Mouse (Mus musculus): Measurements from ENCODE around the gene Znhit1.

The Znhit1 gene

GRCm38 (mm10) chr5:136984828-136985227 lies 3.0 kb downstream of the Znhit1 start:
- DNase-seq, result peak; percentile 35

GRCm38 (mm10) chr5:136982338-136982930 lies 5.4 kb downstream of the Znhit1 start:
- no peak for DNase-seq

- no peak for DNase-seq
Observed at GRCm38 (mm10) chr5:136980974-136981373, 6.8 kb downstream of the Znhit1 start.

DNA sequence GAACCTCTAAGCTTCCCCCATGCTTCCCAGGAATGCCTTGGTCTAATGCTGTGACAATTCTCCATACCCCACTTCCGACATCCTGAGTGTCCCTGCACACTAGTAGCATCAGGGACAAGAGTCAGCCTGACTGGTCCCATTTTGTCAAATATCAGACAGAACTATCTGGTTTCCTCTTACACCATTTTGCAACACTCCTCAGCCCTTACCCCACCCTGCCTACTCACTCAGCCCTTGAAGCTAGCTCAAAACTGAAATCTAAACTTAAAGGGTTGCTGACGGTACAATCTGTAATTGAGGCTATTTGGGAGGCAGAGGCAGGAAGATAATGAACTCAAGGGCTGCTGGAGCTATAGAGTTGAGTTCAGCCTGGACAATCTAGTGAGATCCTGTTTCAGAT lies 8.1 kb downstream of the Znhit1 start:
- no peak for DNase-seq

- DNase-seq, result no peak
Observed at GRCm38 (mm10) chr5:136977769-136978168, 10.1 kb downstream of the Znhit1 start.

DNA sequence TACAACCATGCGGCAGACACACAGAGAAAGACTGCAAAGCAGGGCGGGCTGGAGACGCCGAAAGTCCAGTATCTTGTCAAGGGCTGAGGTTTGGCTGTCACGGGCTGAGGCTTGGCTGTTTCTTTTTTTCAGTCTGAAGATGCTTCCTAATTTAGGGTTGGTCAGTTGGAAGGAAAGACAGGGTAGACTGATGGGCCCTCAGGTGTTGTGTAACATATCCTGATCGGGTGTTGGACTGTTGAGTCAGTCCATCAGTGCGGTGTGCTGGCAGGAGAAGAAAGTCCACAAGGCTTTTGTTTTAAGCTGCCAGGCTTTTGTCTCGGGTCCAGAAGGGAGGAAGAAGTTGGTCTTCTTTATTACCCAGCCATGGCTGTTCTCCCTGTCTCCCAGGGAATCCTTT lies 14.2 kb downstream of the Znhit1 start:
- no peak for DNase-seq

DNA sequence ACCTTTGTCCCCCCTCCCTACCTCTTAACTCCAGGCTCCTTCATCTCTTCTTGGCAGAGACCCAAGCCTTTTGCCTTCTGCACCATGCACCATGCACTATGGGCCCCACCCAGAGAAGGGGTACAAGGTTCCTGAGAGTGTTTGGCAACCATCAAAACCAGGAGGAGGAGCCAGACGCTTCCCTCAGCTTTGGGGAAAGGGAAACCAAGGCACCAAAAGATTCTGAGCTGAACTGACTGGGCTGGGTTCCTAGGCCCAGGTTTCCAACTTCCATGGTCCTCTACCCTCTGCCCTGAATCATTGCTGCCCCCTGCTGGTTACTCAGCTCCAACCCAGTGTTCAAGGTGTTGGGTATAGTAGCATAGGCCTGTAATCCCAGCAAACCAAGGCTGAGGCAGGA lies 17.1 kb downstream of the Znhit1 start:
- DNase-seq, result no peak

DNA sequence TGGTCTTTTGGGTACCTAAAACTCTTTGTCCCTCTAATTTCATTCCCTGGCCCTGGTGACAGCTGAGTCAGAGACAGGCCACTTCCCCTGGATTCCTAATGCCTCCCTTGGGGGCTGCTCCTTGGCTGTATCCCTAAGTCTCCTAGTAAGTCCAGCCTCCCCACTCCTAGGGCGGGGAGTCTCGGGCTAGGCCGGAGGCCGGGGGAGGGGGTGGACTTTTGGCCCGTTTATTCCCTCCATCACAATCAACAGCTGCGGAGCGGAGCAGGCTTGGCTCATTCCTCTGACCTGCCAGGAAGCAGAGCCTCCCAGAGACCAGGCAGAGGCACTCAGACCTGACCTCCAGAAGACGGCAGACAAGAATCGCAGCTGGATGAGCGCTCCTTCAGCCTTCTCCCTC lies 20.2 kb downstream of the Znhit1 start:
- no peak for DNase-seq

- no peak for DNase-seq
Observed at GRCm38 (mm10) chr5:136966861-136967455, 20.9 kb downstream of the Znhit1 start.

DNA sequence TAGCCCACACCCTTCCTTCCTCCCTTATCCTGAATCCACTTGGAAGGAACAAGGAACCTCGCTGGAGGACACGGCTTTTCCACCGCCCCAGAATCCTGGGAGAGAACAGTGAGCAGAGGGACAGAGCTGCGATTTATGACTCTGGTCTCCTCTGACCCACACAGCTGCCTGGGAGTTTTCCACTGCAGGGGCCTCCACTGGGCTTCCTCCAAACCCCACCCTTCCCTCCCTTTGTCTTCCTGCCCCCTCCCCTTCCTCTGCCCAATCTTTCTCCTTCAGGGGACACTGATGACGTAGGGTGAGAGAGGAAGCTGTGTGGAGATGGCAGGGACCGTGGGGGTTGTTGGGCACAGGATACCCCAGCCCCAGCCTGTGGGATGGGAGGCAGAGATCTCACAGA lies 21.5 kb downstream of the Znhit1 start, which contains the start of gene Cldn15:
Cldn15 (plus strand) TSS at position 286 of the 400 bp plus-strand sequence.
- no peak for DNase-seq

DNA sequence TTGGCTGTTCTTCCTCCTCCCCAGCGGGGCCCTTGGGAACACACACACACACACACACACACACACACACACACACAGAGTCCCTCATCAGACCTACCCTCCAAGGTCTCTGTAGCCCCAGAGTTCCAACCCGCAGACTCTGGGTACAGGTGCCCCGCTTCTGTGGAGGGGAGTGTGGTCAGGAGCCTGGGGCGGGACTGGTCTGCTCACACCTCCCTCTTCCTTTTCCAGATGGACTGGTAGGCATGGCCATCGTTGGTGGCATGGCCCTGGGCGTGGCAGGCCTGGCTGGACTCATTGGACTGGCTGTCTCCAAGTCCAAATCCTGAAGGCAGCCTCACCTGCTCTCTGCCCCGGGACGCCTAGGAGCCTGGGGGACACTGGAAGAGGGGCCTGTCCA lies 22.1 kb downstream of the Znhit1 start:
- peak; percentile 24 for DNase-seq

DNA sequence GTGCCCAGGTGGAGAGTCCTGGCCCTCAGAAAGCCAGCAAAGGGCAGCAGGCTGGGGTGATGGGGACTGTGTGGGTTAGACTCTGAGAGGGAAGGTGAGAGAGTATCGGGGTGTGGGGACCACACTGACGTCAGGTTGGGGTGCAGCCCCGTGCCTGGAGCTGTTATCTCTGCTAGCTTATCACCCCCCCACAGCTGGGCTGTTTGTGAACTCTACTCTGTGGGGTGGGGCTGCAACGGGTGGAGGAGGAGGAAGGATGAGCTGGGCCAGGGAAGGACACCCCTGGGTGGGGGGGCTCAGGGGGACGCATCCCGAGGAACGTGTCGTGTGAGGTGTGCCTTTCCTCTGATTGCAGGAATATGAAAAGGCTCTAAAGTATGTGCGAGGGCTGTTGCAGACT lies 22.6 kb downstream of the Znhit1 start:
- DNase-seq, result peak; percentile 33

- peak; percentile 56 for DNase-seq
Observed at GRCm38 (mm10) chr5:136962966-136963540, 24.8 kb downstream of the Znhit1 start.

- peak; percentile 81 for DNase-seq
Observed at GRCm38 (mm10) chr5:136962501-136962900, 25.3 kb downstream of the Znhit1 start.

DNA sequence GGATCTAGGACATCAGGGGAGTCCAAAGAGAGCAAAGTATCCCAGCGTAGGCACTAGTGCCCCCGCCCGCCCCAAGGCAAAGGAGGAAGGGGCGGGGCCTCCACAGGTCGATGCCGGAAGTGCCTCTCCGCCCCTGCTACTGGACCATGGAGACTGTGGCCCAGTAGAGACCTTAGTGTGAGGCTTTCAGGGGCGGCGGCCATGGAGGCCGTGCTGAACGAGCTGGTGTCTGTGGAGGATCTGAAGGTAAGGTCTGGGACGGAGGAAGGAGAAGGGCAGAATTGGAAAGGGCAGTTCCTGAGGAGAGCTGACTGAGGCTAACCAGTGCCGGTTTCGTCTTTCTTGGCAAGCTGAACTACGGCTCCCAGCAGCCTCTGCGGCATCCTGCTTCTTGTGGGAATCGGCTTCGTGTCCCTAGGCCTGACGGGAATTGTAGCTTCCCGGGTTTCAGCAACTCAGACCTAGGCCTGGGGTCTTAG lies 25.8 kb downstream of the Znhit1 start:
- DNase-seq, result peak; percentile 91

GRCm38 (mm10) chr5:136961334-136961982 lies 26.4 kb downstream of the Znhit1 start:
- DNase-seq, result peak; percentile 61

DNA sequence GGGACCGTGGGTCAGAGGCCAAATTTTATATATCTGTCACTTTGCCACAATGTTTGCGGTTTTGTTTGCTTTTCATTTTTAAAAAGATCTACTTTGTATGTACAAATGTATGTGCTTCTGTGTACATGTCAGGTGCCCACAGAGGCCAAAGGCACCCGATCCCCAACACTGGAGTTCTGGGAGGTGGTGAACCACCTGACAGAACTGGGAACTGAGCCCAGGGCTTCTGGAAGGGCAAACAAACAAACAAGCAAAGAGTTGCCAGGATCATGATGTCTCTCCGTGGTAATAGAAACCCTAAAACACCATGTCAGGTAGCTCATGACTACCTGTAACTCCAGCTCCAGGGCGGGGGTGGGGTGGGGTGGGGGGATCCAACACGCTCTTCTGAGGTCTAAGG lies 27.8 kb downstream of the Znhit1 start:
- DNase-seq, result peak; percentile 36

GRCm38 (mm10) chr5:136958991-136959605 lies 28.7 kb downstream of the Znhit1 start:
- no peak for DNase-seq

DNA sequence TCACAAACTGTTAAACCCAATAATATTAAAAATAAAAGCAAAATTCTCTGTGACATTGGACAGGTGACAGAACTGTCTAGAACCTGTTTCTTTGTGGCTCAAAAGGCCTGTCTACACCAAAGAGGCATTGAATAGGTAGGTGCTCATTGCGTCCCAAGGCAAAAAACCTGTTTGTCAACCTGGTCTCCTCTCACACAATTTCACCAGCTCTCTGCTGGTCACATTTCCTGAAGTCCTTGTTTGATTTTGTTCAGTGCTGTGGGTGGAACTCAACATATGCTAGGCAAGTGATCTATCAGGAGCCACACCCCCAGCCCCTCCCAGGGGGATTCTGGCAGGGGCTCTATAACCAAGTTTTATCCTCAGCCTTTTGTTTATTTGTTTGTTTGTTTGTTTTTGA lies 30.6 kb downstream of the Znhit1 start:
- DNase-seq, result peak; percentile 13

DNA sequence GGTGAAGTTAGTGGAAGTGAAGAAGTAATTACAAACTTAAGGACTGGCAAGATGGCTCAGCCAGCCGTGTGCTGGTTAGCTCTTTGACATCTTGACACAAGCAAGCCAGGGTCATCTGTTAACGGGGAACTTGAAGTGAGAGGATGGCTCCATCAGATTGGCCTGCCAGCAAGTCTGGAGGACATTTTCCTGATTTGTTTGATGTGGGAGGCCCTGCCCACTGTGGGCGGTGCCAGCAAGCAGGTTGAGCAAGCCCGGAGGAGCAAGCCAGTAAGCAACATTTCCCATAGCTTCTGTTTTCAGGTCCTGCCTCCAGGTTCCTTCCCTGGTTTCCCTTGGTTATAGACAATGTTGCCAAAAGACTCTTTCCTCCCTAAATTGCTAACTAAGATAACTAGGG lies 32.2 kb downstream of the Znhit1 start:
- DNase-seq, result no peak

DNA sequence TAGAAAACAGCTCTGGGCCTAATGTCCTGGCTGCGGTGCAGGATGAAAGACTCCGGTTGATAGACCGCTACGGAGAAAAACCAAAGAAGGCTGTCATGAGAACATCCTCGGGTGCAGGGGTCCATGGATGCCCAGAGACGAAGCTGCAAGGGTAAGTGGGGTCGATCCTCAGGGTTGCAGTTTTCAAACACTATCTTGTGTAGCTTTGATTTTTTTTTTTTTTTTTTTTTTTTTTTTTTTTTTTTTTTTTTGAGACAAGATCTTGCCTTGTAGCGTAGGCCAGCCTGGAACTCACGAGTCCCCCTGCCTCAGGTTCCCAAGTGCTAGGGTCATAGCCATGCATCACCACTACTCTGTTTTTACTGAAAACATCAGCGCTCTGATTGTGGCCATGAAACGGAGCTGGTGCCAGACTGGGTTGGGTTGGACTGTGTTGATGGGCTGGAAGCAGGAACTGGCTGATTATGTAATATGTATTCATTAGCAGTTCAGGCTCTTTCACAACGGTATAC lies 34.3 kb downstream of the Znhit1 start:
- peak; percentile 62 for DNase-seq

GRCm38 (mm10) chr5:136953015-136953414 lies 34.8 kb downstream of the Znhit1 start, which contains the start of gene Fis1:
Gene Fis1, plus strand, starts transcription at chr5:136953275.
- DNase-seq, result peak; percentile 97

DNA sequence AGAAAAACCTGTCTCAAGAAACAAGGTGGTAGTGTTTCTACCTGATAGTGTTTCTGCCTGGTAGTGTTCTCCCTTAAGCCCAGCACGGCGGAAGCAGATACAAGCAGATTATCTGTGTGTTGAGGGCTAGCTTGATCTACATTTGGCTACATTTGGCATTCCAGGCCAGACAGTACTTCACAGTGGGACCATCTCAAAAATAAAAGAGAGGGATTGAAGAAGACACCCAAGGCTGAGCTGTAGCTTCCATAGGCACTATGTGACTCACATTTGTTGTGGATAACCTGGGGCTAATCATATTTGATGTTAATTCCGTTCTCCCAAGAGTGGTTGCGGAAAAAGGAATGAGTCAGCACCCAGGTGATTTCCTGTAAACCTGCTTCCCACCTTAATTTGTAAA lies 35.7 kb downstream of the Znhit1 start:
- DNase-seq, result no peak
